Mouse (Mus musculus) lung, postnatal 0 days (tissue): Measurements from ENCODE around the gene Barhl2.

Experiments used
- CTCF ChIP-seq: IDR thresholded peaks from 2 replicates; pipeline ENCODE4 v1.5.1; 2016; ENCODE audit warnings: antibody characterized with exemption, mild to moderate bottlenecking
- EP300 ChIP-seq: IDR thresholded peaks from 2 replicates; pipeline ENCODE4 v1.6.1; 2016; ENCODE audit warnings: antibody characterized with exemption, mild to moderate bottlenecking, control low read depth

DNA sequence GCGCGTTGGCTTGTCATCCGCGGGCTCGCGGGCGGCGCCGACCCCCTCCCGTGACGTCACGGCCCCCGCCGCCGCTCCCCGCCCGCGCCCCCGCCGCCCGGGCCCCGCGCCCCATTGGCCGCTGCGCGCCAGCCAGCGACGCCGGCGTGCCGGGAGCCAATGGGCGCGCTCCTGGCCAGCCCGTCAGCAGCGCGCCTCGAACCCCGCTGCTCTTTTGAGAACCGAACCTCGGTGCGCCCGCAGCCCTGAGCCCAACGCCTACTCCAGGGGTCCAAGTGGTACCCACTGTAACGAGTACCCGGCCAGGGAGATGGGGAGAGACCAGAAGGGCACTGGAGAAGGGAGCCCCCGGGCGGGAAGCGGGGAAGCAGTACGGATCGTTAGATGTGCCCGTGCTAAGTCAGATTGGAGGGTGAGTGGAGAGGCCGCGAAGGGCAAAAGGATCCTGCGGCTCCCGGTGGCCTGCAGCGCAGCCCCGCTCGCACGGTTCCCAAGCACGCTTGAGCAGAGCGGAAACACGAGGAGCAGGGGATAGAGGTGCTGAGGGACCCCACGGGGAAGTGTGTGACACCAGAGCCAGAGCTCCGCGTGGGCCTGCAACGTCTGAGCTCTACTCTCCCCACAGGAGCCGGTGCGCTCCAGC is 632 bp upstream of the Barhl2 start:
- TF ChIP-seq CTCF (no peak), EP300 (no peak)
